ENCODE assay signal across 27 mouse cellular contexts in the genomic region with DNA sequence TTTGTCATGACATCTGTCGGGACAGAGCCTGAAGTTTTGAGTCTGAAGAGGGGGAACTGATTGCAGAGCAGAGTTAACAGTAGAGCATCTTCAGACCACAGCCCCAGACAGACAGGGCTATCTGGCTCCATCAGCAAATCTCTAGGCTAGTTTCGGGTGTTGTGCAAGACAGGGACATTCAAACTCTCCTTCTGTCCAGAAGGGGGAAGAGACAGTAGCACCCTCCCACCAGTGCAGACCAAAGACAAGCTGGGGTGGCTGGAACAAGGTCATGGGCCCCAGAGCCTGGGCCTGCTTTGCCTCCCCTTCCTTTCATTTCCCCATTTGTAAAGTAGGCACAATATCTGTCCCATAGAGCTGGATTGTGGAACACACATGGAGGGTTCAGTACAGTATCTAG.
DNase-seq lines count a peak whose midpoint lies in the region; ATAC-seq and TF ChIP-seq lines count a peak whose summit lies in the region.
"Had no signal": no experiment of that assay in that cellular context is flagged by ENCODE, and none has a peak within 500 bp of the region (broad histone marks: within the 10 kb centered on the region; RNA-seq: fewer than 3 reads in every experiment).

No protein-coding gene starts in this region.

- no peak; the same call in 1 of the 2 replicates for TF ChIP-seq CTCF in left cerebral cortex, adult 2 months (IDR thresholded peaks at IDR 0.05)
- TF ChIP-seq CTCF in CH12.LX (conservative IDR thresholded peaks at IDR 0.05 in 1 of 2, IDR thresholded peaks at IDR 0.05 in 1 of 2; ENCODE audit: low read depth in 2 of 2, low read length in 2 of 2) = no peak

- no peak for TF ChIP-seq EP300 in CH12.LX (IDR thresholded peaks at IDR 0.05; ENCODE audit: low read length)

- no peaks in the 10 kb centered on the region for H3K79me2 ChIP-seq in CH12.LX (replicated peaks; ENCODE audit: control insufficient read depth, extremely low read depth, insufficient read depth, poor library complexity, severe bottlenecking)

- 89% methylated on average over 2 of the region's 2 CpGs for WGBS in hindbrain, embryonic 15.5 days
- WGBS in hindbrain, embryonic 10.5 days = 73% methylated on average over 2 of the region's 2 CpGs

- no peak overlapping the region for H3K4me3 ChIP-seq in hindbrain, embryonic 15.5 days
- H3K4me3 ChIP-seq in hindbrain, embryonic 10.5 days = no peak overlapping the region
- H3K4me3 ChIP-seq in left cerebral cortex, adult 2 months = no peak overlapping the region
- H3K4me3 ChIP-seq in CH12.LX (replicated peaks in 1 of 3; ENCODE audit: low read depth in 2 of 3, low read length in 2 of 3, poor library complexity in 1 of 3) = no peak overlapping the region
- H3K4me3 ChIP-seq: heart, embryonic 10.5 days; heart, embryonic 15.5 days; intestine, embryonic 15.5 days; lung, embryonic 15.5 days; midbrain, embryonic 10.5 days; midbrain, embryonic 15.5 days; neural tube, embryonic 15.5 days had no signal

- H3K4me1 ChIP-seq in hindbrain, embryonic 15.5 days (replicated peaks) = 0 out of 2 replicates have a peak, but pooled peaks cover 8% of the 10 kb centered on the region
- no peaks in the 10 kb centered on the region for H3K4me1 ChIP-seq in hindbrain, embryonic 10.5 days (replicated peaks)
- peaks cover 0 to 12% of the 10 kb centered on the region in 2 experiments; a peak in 2 of 4 replicates for H3K4me1 ChIP-seq in CH12.LX (ENCODE audit: control insufficient read depth in 1 of 2, insufficient read depth in 2 of 2)
- H3K4me1 ChIP-seq: heart, embryonic 10.5 days; heart, embryonic 15.5 days; intestine, embryonic 15.5 days; lung, embryonic 15.5 days; midbrain, embryonic 10.5 days; midbrain, embryonic 15.5 days had no signal

- no peak overlapping the region for H3K4me2 ChIP-seq in hindbrain, embryonic 15.5 days
- no peak overlapping the region for H3K4me2 ChIP-seq in CH12.LX (ENCODE audit: insufficient read depth, low read depth, poor library complexity, severe bottlenecking)
- H3K4me2 ChIP-seq: heart, embryonic 15.5 days; intestine, embryonic 15.5 days; lung, embryonic 15.5 days; midbrain, embryonic 15.5 days; neural tube, embryonic 15.5 days had no signal

- TF ChIP-seq POLR2A in CH12.LX (IDR thresholded peaks at IDR 0.05; ENCODE audit: low read depth, low read length) = no peak

- ATAC-seq in hindbrain, embryonic 15.5 days (ENCODE audit: low FRiP score, low read depth) = 0 out of 2 replicates have a peak, but pooled peaks have one; percentile 8
- peak; percentile 14; the same call in 1 of the 2 replicates for ATAC-seq in granulocyte monocyte progenitor cell, adult 5-6 weeks (replicated peaks; ENCODE audit: poor library complexity, severe bottlenecking)
- ATAC-seq: CD4-positive, CD25-positive, alpha-beta regulatory T cell, adult 4 months; forebrain, embryonic 14.5 days; hindbrain, embryonic 16.5 days; intestine, embryonic 15.5 days; midbrain, embryonic 15.5 days had no signal

- intact Hi-C loops in left cerebral cortex, adult 2 months (cut with DNase I) = no loop called here
- intact Hi-C loops in left cerebral cortex, postnatal 36 days (cut with DNase I) = no loop called here

- dilution Hi-C loops in CH12.LX (cut with MboI; ENCODE audit: extremely low pct_ligation_motif_present, extremely low pct_unique_long_range_greater_than_20kb, low sequenced_read_pairs) = no loop called here

- no peak for DNase-seq in hindbrain, embryonic 10.5 days (ENCODE audit: low spot score)
- no peak for DNase-seq in left cerebral cortex, adult 2 months (ENCODE audit: extremely low spot score in 1 of 2, low spot score in 2 of 2)
- DNase-seq in left cerebral cortex, postnatal 36 days (ENCODE audit: low spot score in 2 of 2) = no peak
- no peak for DNase-seq in CH12.LX (ENCODE audit: extremely low read depth)
- no peak for DNase-seq in cerebellum, adult 18-20 months
- DNase-seq: adrenal gland, postnatal 25 days; cerebellum, adult 2 months; cerebellum, postnatal 14 days; heart, postnatal 4 days; kidney, adult 2 months; kidney, postnatal 4 days; layer of hippocampus, postnatal 36 days; right cerebral cortex, postnatal 14 days had no signal

- no peak overlapping the region for H3K27ac ChIP-seq in hindbrain, embryonic 15.5 days (replicated peaks)
- H3K27ac ChIP-seq in hindbrain, embryonic 10.5 days = no peak overlapping the region
- peak overlapping the region; percentile 20 for H3K27ac ChIP-seq in left cerebral cortex, adult 2 months
- no peak overlapping the region for H3K27ac ChIP-seq in CH12.LX (ENCODE audit: insufficient read depth, low read depth)
- H3K27ac ChIP-seq: heart, embryonic 10.5 days; heart, embryonic 15.5 days; intestine, embryonic 15.5 days; kidney, postnatal 0 days; liver, embryonic 14.5 days; lung, embryonic 15.5 days; midbrain, embryonic 10.5 days; midbrain, embryonic 15.5 days; neural tube, embryonic 15.5 days had no signal

- H3K36me3 ChIP-seq in hindbrain, embryonic 15.5 days = no peaks in the 10 kb centered on the region
- H3K36me3 ChIP-seq in hindbrain, embryonic 10.5 days = no peaks in the 10 kb centered on the region
- no peaks in the 10 kb centered on the region for H3K36me3 ChIP-seq in CH12.LX (replicated peaks in 1 of 2; ENCODE audit: control insufficient read depth in 1 of 2, insufficient read depth in 1 of 2, low read length in 1 of 2)
- H3K36me3 ChIP-seq: heart, embryonic 10.5 days; heart, embryonic 15.5 days; intestine, embryonic 15.5 days; lung, embryonic 15.5 days; midbrain, embryonic 10.5 days; midbrain, embryonic 15.5 days; neural tube, embryonic 15.5 days had no signal

- TF ChIP-seq RAD21 in CH12.LX (IDR thresholded peaks at IDR 0.05; ENCODE audit: low read depth, low read length) = no peak

- no peaks in the 10 kb centered on the region for H3K27me3 ChIP-seq in hindbrain, embryonic 15.5 days
- no peaks in the 10 kb centered on the region for H3K27me3 ChIP-seq in hindbrain, embryonic 10.5 days (ENCODE audit: insufficient read depth, poor library complexity, severe bottlenecking)
- no peaks in the 10 kb centered on the region for H3K27me3 ChIP-seq in CH12.LX (replicated peaks)
- H3K27me3 ChIP-seq: intestine, embryonic 15.5 days; lung, embryonic 15.5 days; midbrain, embryonic 15.5 days; neural tube, embryonic 15.5 days had no signal

- no peak overlapping the region for H3K9ac ChIP-seq in hindbrain, embryonic 15.5 days
- H3K9ac ChIP-seq in CH12.LX (ENCODE audit: insufficient read depth, low read depth) = no peak overlapping the region
- H3K9ac ChIP-seq: heart, embryonic 15.5 days; intestine, embryonic 15.5 days; liver, embryonic 14.5 days; lung, embryonic 15.5 days; midbrain, embryonic 15.5 days; neural tube, embryonic 15.5 days had no signal

- no peaks in the 10 kb centered on the region for H3K9me3 ChIP-seq in hindbrain, embryonic 15.5 days
- H3K9me3 ChIP-seq in hindbrain, embryonic 10.5 days = no peaks in the 10 kb centered on the region
- no peaks in the 10 kb centered on the region for H3K9me3 ChIP-seq in CH12.LX (replicated peaks; ENCODE audit: low read length)
- H3K9me3 ChIP-seq: heart, embryonic 10.5 days; heart, embryonic 15.5 days; intestine, embryonic 15.5 days; lung, embryonic 15.5 days; midbrain, embryonic 10.5 days; midbrain, embryonic 15.5 days; neural tube, embryonic 15.5 days had no signal

- in situ Hi-C loops in CH12.LX (cut with MboI; ENCODE audit: low pct_ligation_motif_present, low pct_unique_long_range_greater_than_20kb, low sequenced_read_pairs) = no loop called here

TF ChIP-seq in CH12.LX, 34 proteins besides CTCF, POLR2A, EP300 and RAD21:
- TF ChIP-seq IRF4 (IDR thresholded peaks at IDR 0.05; ENCODE audit: low read depth, low read length) = no peak
- TF ChIP-seq TBP (conservative IDR thresholded peaks at IDR 0.05; ENCODE audit: low read depth, low read length) = 0 out of 2 replicates have a peak, but pooled peaks have one; percentile 20
